Mouse (Mus musculus) urinary bladder, postnatal 25 days (tissue): ENCODE results near the gene Rpusd1.

ENCODE experiments used
- DNase-seq: peaks from one replicate; pipeline ENCODE4 v3.0.0; 2022; ENCODE audit warnings: low spot score

The Rpusd1 gene

GRCm38 (mm10) chr17:25727265-25728008 is at the start of gene Rpusd1, which contains the start of gene Chtf18:
Rpusd1 (plus strand) TSS chr17:25727670.
Chtf18 (minus strand) TSS chr17:25727419.
- DNase-seq = peak; percentile 97

GRCm38 (mm10) chr17:25677969-25678368 is 49.5 kb upstream of the Rpusd1 start:
- DNase-seq = no peak

GRCm38 (mm10) chr17:25679818-25680217 is 47.7 kb upstream of the Rpusd1 start:
- DNase-seq = no peak

GRCm38 (mm10) chr17:25681636-25682035 is 45.8 kb upstream of the Rpusd1 start:
- no peak for DNase-seq

- DNase-seq = no peak
These were observed 41.1 kb upstream of the Rpusd1 start for GRCm38 (mm10) chr17:25686323-25686722.

- no peak for DNase-seq
These were observed 38.5 kb upstream of the Rpusd1 start for GRCm38 (mm10) chr17:25688922-25689321.

GRCm38 (mm10) chr17:25696263-25696662 is 31.2 kb upstream of the Rpusd1 start:
- no peak for DNase-seq

GRCm38 (mm10) chr17:25698446-25698845 is 29.0 kb upstream of the Rpusd1 start:
- peak; percentile 67 for DNase-seq

GRCm38 (mm10) chr17:25700863-25701496 is 26.5 kb upstream of the Rpusd1 start:
- DNase-seq = no peak

- DNase-seq = no peak
These were observed 17.5 kb upstream of the Rpusd1 start for GRCm38 (mm10) chr17:25709994-25710393.

GRCm38 (mm10) chr17:25711136-25711535 is 16.3 kb upstream of the Rpusd1 start:
- DNase-seq = no peak

GRCm38 (mm10) chr17:25715627-25716026 is 11.8 kb upstream of the Rpusd1 start:
- DNase-seq = no peak

- DNase-seq = no peak
These were observed 11.3 kb upstream of the Rpusd1 start for GRCm38 (mm10) chr17:25716130-25716529.

- DNase-seq = no peak
These were observed 10.5 kb upstream of the Rpusd1 start, which contains the start of gene Gng13 for GRCm38 (mm10) chr17:25716711-25717637. Gng13 (plus strand) TSS chr17:25717171.

- DNase-seq = no peak
These were observed 9.8 kb upstream of the Rpusd1 start for GRCm38 (mm10) chr17:25717691-25718090.

GRCm38 (mm10) chr17:25721476-25721875 is 6.0 kb upstream of the Rpusd1 start:
- DNase-seq = no peak

GRCm38 (mm10) chr17:25723470-25723869 is 4.0 kb upstream of the Rpusd1 start:
- no peak for DNase-seq

- no peak for DNase-seq
These were observed 3.6 kb upstream of the Rpusd1 start for GRCm38 (mm10) chr17:25723919-25724318.

GRCm38 (mm10) chr17:25725264-25725663 is 2.2 kb upstream of the Rpusd1 start:
- DNase-seq = no peak

- DNase-seq = no peak
These were observed 470 bp downstream of the Rpusd1 start for GRCm38 (mm10) chr17:25728009-25728270.

GRCm38 (mm10) chr17:25732082-25732481 is 4.6 kb downstream of the Rpusd1 start:
- DNase-seq = peak; percentile 81

- DNase-seq = no peak
These were observed 7.8 kb downstream of the Rpusd1 start for GRCm38 (mm10) chr17:25735246-25735645.

GRCm38 (mm10) chr17:25735745-25736144 is 8.3 kb downstream of the Rpusd1 start, which contains the start of gene Mslnl:
Mslnl (plus strand) TSS chr17:25736042.
- DNase-seq = no peak
